9 mouse cellular contexts compared by ENCODE assay signal in the genomic region with DNA sequence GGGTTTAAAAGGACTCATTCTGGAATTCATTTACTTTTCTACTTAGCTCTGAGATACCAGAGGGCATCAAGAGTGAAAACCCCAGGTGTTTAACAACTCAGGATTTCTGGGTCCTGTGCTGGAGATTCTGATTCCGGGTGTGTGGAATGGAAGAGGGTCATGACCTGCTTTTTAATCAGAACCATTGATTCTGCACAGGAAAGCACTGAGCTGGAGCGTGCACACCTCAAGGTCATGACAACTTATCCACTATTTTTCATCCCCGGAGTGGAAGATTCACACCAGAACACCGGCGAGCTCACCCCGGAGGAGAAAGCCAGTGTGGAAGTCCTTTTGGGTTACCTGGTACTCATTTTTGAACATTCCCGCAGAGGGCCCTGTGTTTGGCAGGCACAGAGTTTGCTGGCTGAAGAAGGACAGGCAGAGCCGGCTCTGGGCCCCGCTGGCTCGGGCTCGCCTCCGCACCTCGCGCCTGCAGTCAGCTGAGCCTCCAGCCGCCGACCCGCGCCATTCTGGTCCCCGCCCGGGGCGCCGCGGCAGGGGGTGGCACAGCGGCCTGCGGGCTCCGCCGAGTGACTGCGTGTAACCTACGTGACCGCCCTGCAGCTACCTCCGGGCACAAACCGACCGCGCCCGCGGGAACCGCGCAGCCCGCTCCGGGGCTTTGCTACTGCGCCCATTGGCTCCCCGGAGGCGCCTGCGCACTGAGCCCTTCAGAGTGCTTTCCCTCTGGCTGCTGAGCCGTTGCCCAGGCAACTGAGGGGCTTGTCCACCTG. TPM values are rescaled to one million over a fixed set of nuclear protein-coding genes. Genes with fewer than 3 reads are reported as not detected.
DNase-seq lines count a peak whose midpoint lies in the region; ATAC-seq and TF ChIP-seq lines count a peak whose summit lies in the region.
"Had no signal": no experiment of that assay in that cellular context is flagged by ENCODE, and none has a peak within 500 bp of the region (broad histone marks: within the 10 kb centered on the region; RNA-seq: fewer than 3 reads in every experiment).

4930452B06Rik (minus strand) TSS at position 605 of the 776 bp plus-strand sequence.

- TF ChIP-seq EP300 in liver, postnatal 0 days (IDR thresholded peaks at IDR 0.05; ENCODE audit: low read depth), result no peak

- H3K36me3 ChIP-seq in E14TG2a.4 (ENCODE audit: insufficient read depth, low read length), result peaks cover 14% of the 10 kb centered on the region
- H3K36me3 ChIP-seq in forebrain, embryonic 16.5 days (ENCODE audit: control insufficient read depth, insufficient read depth), result no peaks in the 10 kb centered on the region
- no peaks in the 10 kb centered on the region for H3K36me3 ChIP-seq in liver, postnatal 0 days (replicated peaks; ENCODE audit: insufficient read depth, low read length)

- H3K4me3 ChIP-seq in E14TG2a.4 (replicated peaks; ENCODE audit: low read length), result peak within 1 kb of the TSS; percentile 82
- H3K4me3 ChIP-seq in forebrain, embryonic 16.5 days (replicated peaks; ENCODE audit: low read length), result peak within 1 kb of the TSS; percentile 90
- H3K4me3 ChIP-seq in layer of hippocampus, adult 2 months, result peak within 1 kb of the TSS; percentile 66
- peak within 1 kb of the TSS; percentile 57 for H3K4me3 ChIP-seq in liver, postnatal 0 days (ENCODE audit: low read depth, low read length)

- peak within 1 kb of the TSS; percentile 83 for H3K4me2 ChIP-seq in forebrain, embryonic 16.5 days (ENCODE audit: low read length)
- peak within 1 kb of the TSS; percentile 72 for H3K4me2 ChIP-seq in liver, postnatal 0 days (ENCODE audit: low read depth, low read length)

- peak; percentile 100 for ATAC-seq in forebrain, embryonic 16.5 days
- ATAC-seq in liver, postnatal 0 days, result peak; percentile 99

- H3K27me3 ChIP-seq in E14TG2a.4 (ENCODE audit: insufficient read depth, low read length), result no peaks in the 10 kb centered on the region
- no peaks in the 10 kb centered on the region for H3K27me3 ChIP-seq in forebrain, embryonic 16.5 days (replicated peaks; ENCODE audit: control insufficient read depth, insufficient read depth, low read length)
- no peaks in the 10 kb centered on the region for H3K27me3 ChIP-seq in liver, postnatal 0 days (ENCODE audit: insufficient read depth, low read length)

- DNase-seq in cerebellum, adult 11-12 months, result peak; percentile 26
- peak; percentile 87 for DNase-seq in heart, postnatal 4 days
- peak; percentile 75 to 78 for DNase-seq in layer of hippocampus, adult 2 months (ENCODE audit: low spot score in 2 of 2)
- peak; percentile 81 for DNase-seq in liver, postnatal 0 days
- peak; percentile 62 for DNase-seq in ovary, postnatal 14 days (ENCODE audit: low spot score)
- DNase-seq in thymus, postnatal 25 days, result peak; percentile 83

- no peaks in the 10 kb centered on the region for H3K9me3 ChIP-seq in E14TG2a.4 (ENCODE audit: low read length)
- H3K9me3 ChIP-seq in forebrain, embryonic 16.5 days (ENCODE audit: control insufficient read depth, low read length), result no peaks in the 10 kb centered on the region
- H3K9me3 ChIP-seq in liver, postnatal 0 days (ENCODE audit: low read length), result no peaks in the 10 kb centered on the region

- 1% methylated on average over 45 of the region's 45 CpGs for WGBS in forebrain, embryonic 16.5 days
- WGBS in liver, postnatal 0 days (ENCODE audit: insufficient replicate concordance), result 2% methylated on average over 39 of the region's 45 CpGs

- no peak for TF ChIP-seq CTCF in E14TG2a.4 (conservative IDR thresholded peaks at IDR 0.05; ENCODE audit: low read length)
- TF ChIP-seq CTCF in layer of hippocampus, adult 2 months (conservative IDR thresholded peaks at IDR 0.05), result no peak
- TF ChIP-seq CTCF in liver, postnatal 0 days (IDR thresholded peaks at IDR 0.05; ENCODE audit: low read depth), result no peak

- H3K4me1 ChIP-seq in E14TG2a.4 (replicated peaks; ENCODE audit: low read depth, low read length), result peaks cover 16% of the 10 kb centered on the region
- peaks cover 8% of the 10 kb centered on the region for H3K4me1 ChIP-seq in forebrain, embryonic 16.5 days (replicated peaks; ENCODE audit: control insufficient read depth, insufficient read depth, low read length)
- H3K4me1 ChIP-seq in liver, postnatal 0 days (ENCODE audit: insufficient read depth), result no peaks in the 10 kb centered on the region

- peak within 1 kb of the TSS; percentile 89 for H3K9ac ChIP-seq in forebrain, embryonic 16.5 days (replicated peaks; ENCODE audit: low read depth, low read length)
- peak within 1 kb of the TSS; percentile 67 for H3K9ac ChIP-seq in liver, postnatal 0 days (replicated peaks)

- H3K27ac ChIP-seq in forebrain, embryonic 16.5 days (ENCODE audit: low read length), result no peak within 1 kb of the TSS
- peak within 1 kb of the TSS; percentile 82 for H3K27ac ChIP-seq in layer of hippocampus, adult 2 months
- H3K27ac ChIP-seq in liver, postnatal 0 days (ENCODE audit: low read depth), result peak within 1 kb of the TSS; percentile 77

RNA-seq across cellular contexts. Expression of gene 4930452B06Rik, which starts in this region (rescaled TPM):
- polyA plus RNA-seq in forebrain, embryonic 16.5 days (2015; fragmentation: Nextera tagmentation; extraction: Ambion mirVana), result 6.7 and 7.1 TPM in 2 replicates
- total RNA-seq in heart, postnatal 4 days (2021), result 10 to 100 TPM; 15.2 to 15.7 TPM
- 1 to 10 TPM; 4.9 to 5.7 TPM for total RNA-seq in layer of hippocampus, adult 2 months (2021)
- 2.6 and 2.9 TPM in 2 replicates for polyA plus RNA-seq in liver, postnatal 0 days (2015; fragmentation: Nextera tagmentation; extraction: Ambion mirVana)
- total RNA-seq: MEL had no signal

Comparison
In these comparisons a context has a peak if more than half of its experiments do, and no peak if none do; other contexts are left out.
1. DNase-seq: peak in every context shown above with its lines; median percentile 87 in heart, postnatal 4 days; 83 in thymus, postnatal 25 days; 81 in liver, postnatal 0 days; 76 in layer of hippocampus, adult 2 months; 62 in ovary, postnatal 14 days; 26 in cerebellum, adult 11-12 months.